Mouse (Mus musculus) brain, embryonic 14.5 days (tissue): ENCODE data around the gene Gpr142.

Source experiments
- CTCF ChIP-seq: fragments of 200-500 bp; IDR thresholded peaks from 2 replicates; pipeline ENCODE4 v1.5.1; 2012; ENCODE audit warnings: inconsistent platforms, mild to moderate bottlenecking, moderate library complexity, borderline replicate concordance; ENCODE audit not compliant: insufficient read depth, insufficient read length; ENCODE audit errors: extremely low read depth
- POLR2A ChIP-seq: fragments of 200-500 bp; IDR thresholded peaks from 2 replicates; pipeline ENCODE4 v1.6.1; 2012; ENCODE audit warnings: mild to moderate bottlenecking, inconsistent platforms, borderline replicate concordance; ENCODE audit not compliant: poor library complexity, insufficient read depth, insufficient read length, severe bottlenecking; ENCODE audit errors: extremely low read depth

- TF ChIP-seq CTCF (no peak), POLR2A (no peak)
These were observed 9.1 kb downstream of the Gpr142 start for GRCm38 (mm10) chr11:114807686-114808427.
